Mouse (Mus musculus): ENCODE measurements around the gene Tnfrsf13c. TPM values are rescaled to one million over a fixed set of nuclear protein-coding genes. Genes with fewer than 3 reads are reported as not detected.

The Tnfrsf13c gene
- total RNA-seq, 4 experiments from 2014 or later, result not detected

DNA sequence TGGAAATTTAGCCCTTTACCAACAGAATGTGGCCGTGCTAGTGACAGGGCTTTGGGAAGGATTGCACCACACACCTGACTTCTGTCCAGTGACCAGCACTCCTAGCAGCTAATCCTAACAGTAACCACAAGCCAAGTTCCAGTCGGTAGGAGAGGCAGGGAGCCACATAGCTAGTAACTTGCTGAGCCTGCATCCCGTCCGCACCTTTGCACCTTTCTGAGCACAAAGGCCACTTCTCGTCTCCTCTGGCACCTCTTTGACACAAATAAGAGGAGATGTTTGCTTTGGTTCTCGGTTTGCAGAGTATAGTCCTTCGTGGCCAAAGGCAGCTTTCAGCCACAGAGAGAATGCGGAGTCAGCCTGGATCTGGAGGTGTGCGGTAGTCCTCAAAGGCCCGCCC, 39.5 kb downstream of the Tnfrsf13c start:
- DNase-seq (ENCODE audit: low spot score in 2 of 2), result no peak

- no peak for DNase-seq (ENCODE audit: low spot score in 2 of 2)
Measured at GRCm38 (mm10) chr15:82184183-82184582, 40.0 kb downstream of the Tnfrsf13c start.

- DNase-seq (ENCODE audit: low spot score in 2 of 2), result no peak
Measured at GRCm38 (mm10) chr15:82183596-82183995, 40.6 kb downstream of the Tnfrsf13c start.

DNA sequence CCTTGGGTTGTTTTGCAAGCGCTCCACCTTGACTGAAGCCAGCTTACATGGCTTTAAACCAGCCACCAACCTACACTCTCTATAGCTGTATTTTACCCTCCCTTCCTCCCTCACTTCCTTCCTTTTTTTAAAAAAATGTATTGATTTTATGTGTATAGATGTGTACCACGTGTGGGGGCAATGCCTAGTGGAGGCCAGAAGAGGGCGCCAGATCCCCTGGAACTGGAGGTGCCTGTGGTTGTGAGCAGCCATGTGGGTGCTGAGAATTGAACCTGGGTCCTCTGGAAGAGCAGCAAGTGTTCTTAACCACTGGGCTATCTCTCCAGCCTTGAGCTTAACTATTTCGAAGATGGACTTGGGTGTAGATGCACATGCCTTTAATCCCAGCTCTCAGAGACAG, 41.9 kb downstream of the Tnfrsf13c start:
- no peak for DNase-seq (ENCODE audit: low spot score in 2 of 2)

DNA sequence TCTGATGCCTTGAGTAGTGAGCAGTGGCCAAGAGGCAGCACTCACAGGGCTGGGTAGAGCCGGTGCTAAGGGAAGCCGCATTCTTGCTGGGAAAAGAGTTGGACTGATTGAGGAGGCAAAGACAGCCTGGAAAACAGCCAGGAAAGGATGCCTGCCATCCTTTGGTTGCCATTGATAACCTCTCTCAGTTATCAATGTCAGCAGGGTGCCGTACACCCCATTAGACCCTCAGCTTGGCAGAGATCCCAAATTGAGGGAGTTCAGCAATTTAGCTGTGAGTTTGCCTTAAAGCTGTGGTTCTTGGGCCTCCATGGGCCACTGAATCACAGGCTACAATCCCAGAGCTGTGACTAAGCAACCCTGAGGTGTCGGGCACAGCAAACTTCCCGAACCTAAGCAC, 43.0 kb downstream of the Tnfrsf13c start:
- no peak for DNase-seq (ENCODE audit: low spot score in 2 of 2)

GRCm38 (mm10) chr15:82177743-82178290, 46.4 kb downstream of the Tnfrsf13c start:
- DNase-seq (ENCODE audit: low spot score in 2 of 2), result no peak

DNA sequence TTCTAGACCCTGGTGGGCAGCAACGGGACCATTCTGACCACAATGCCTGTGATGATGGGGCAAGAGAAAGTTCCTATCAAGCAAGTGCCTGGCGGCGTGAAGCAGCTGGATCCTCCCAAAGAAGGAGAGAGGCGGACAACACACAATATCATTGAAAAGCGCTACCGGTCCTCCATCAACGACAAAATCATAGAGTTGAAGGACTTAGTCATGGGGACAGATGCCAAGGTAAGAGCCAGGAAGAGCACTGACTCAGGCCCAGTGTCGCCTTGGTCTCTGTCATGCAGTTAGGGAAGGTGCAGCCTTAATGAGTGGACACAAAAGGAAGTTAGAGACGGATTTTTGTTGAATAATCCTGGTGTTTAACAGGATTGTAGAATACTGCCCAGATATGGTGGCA, 49.1 kb downstream of the Tnfrsf13c start:
- no peak for DNase-seq (ENCODE audit: low spot score in 2 of 2)

DNA sequence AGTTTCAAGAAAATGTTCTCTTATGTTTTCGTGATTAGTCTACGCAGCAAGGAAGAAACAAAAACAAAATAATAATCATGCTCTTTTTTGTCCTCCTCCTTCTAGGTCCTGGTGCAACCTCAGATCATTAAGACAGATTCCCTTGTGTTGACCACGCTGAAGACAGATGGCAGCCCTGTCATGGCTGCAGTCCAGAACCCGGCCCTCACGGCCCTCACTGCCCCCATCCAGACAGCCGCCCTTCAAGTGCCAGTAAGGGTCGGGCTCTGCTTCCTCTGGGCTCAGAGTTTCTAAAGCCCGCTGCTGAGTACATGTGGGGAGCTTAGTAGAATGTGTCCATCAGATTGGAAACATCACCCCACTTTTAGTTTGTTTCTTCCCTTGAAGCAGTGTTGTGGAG, 51.5 kb downstream of the Tnfrsf13c start:
- DNase-seq (ENCODE audit: low spot score in 2 of 2), result no peak

Small RNA genes within 50 kb of the gene (microRNA-seq; reads per million reads assigned to microRNA genes)
- 7.5 reads per million for gene Mir33

Other genes starting within 250 kb of the Tnfrsf13c start
- gene 1700029P11Rik, start 243.8 kb downstream of the Tnfrsf13c start, total RNA-seq (2022), result not detected
- 10 to 100 TPM; 20.6 to 24.5 (median 24.2) TPM for gene Xrcc6, start 236.5 kb downstream of the Tnfrsf13c start, total RNA-seq (2022)
- gene Desi1, start 190.5 kb downstream of the Tnfrsf13c start, total RNA-seq (2022), result 10 to 100 TPM; 14.9 to 18.4 (median 17.5) TPM
- 10 to 100 TPM; 44.8 to 55.5 (median 51.4) TPM for gene Snu13, start 176.8 kb downstream of the Tnfrsf13c start, total RNA-seq (2022)
- gene 4930407I10Rik, start 165.2 kb downstream of the Tnfrsf13c start, total RNA-seq (2022), result not detected
- not detected for gene Mei1, start 154.4 kb downstream of the Tnfrsf13c start, total RNA-seq (2022)
- gene Ccdc134, start 96.4 kb downstream of the Tnfrsf13c start, total RNA-seq (2022), result 10 to 100 TPM in 2 of 4 experiments, 1 to 10 TPM in 2; 6.8 to 14.2 (median 8.6) TPM
- gene Srebf2, start 77.2 kb downstream of the Tnfrsf13c start, total RNA-seq (2022), result 10 to 100 TPM in 1 of 4 experiments, 1 to 10 TPM in 3; 8.4 to 11.5 (median 9.7) TPM
- gene Shisa8, start 11.6 kb downstream of the Tnfrsf13c start, total RNA-seq (2022), result not detected
- gene Cenpm, start 20.4 kb upstream of the Tnfrsf13c start, total RNA-seq (2022), result not detected
- not detected for gene 1500009C09Rik, start 28.0 kb upstream of the Tnfrsf13c start, total RNA-seq (2022)
- gene Sept3, start 50.5 kb upstream of the Tnfrsf13c start, total RNA-seq (2022), result under 1 TPM; 0.10 to 0.63 (median 0.38) TPM
- gene Wbp2nl, start 74.6 kb upstream of the Tnfrsf13c start, total RNA-seq (2022), result not detected
- gene Naga, start 114.6 kb upstream of the Tnfrsf13c start, total RNA-seq (2022), result 10 to 100 TPM in 2 of 4 experiments, 1 to 10 TPM in 2; 7.7 to 11.6 (median 10.1) TPM
- under 1 TPM; 0.17 to 0.43 (median 0.36) TPM for gene Pheta2, start 114.6 kb upstream of the Tnfrsf13c start, total RNA-seq (2022)
- 100 to 1,000 TPM; 129 to 149 (median 142) TPM for gene Smdt1, start 114.6 kb upstream of the Tnfrsf13c start, total RNA-seq (2022)
- gene Ndufa6, start 130.0 kb upstream of the Tnfrsf13c start, total RNA-seq (2022), result 100 to 1,000 TPM; 397 to 462 (median 441) TPM
- 10 to 100 TPM in 3 of 4 experiments, 1 to 10 TPM in 1; 7.2 to 14.5 (median 11.5) TPM for gene Cyp2d22, start 155.9 kb upstream of the Tnfrsf13c start, total RNA-seq (2022)
- gene Cyp2d11, start 169.7 kb upstream of the Tnfrsf13c start, total RNA-seq (2022), result under 1 TPM in 2 of 4 experiments, not detected in 2; 0.18 to 0.24 TPM
- gene Cyp2d10, start 182.8 kb upstream of the Tnfrsf13c start, total RNA-seq (2022), result under 1 TPM in 1 of 4 experiments, not detected in 3; 0.56 TPM
- gene Cyp2d9, start 209.1 kb upstream of the Tnfrsf13c start, total RNA-seq (2022), result not detected

All from gastrocnemius, adult 8-10 months (tissue).